Mouse (Mus musculus) limb, embryonic 15.5 days (tissue): ENCODE data around the gene Ifngr1. TPM values are rescaled to one million over a fixed set of nuclear protein-coding genes. Genes with fewer than 3 reads are reported as not detected.
"Not testable (repeated sequence)": the region's sequence is repeated elsewhere in the genome, so short reads cannot be mapped to it uniquely, and the experiment has no call there.

Experiments used
- ATAC-seq: fragments of 200-750 bp; cut with Nextera tagmentation; 2 replicates; pipeline ENCODE4 v1.8.0; 2017; ENCODE audit warnings: low read depth, moderate TSS enrichment; ENCODE audit not compliant: insufficient number of reproducible peaks, low FRiP score, low TSS enrichment
- H3K27ac ChIP-seq: fragments of 300-500 bp; sonication (generic); 2 replicates; pipeline ENCODE4 v1.5.1; 2015; ENCODE audit warnings: moderate library complexity, mild to moderate bottlenecking, inconsistent platforms
- H3K27me3 ChIP-seq: fragments of 300-500 bp; sonication (generic); 2 replicates; pipeline ENCODE4 v1.6.1; 2015; ENCODE audit warnings: inconsistent platforms
- H3K36me3 ChIP-seq: fragments of 300-500 bp; sonication (generic); 2 replicates; pipeline ENCODE4 v1.6.1; 2015; ENCODE audit warnings: inconsistent platforms
- H3K4me1 ChIP-seq: fragments of 300-500 bp; sonication (generic); 2 replicates; pipeline ENCODE4 v1.6.1; 2015; ENCODE audit warnings: inconsistent platforms
- H3K4me2 ChIP-seq: fragments of 300-500 bp; sonication (generic); 2 replicates; pipeline ENCODE4 v1.6.1; 2015; ENCODE audit warnings: mild to moderate bottlenecking, inconsistent platforms
- H3K4me3 ChIP-seq: fragments of 300-500 bp; sonication (generic); 2 replicates; pipeline ENCODE4 v1.5.1; 2015; ENCODE audit warnings: mild to moderate bottlenecking, inconsistent platforms
- H3K9ac ChIP-seq: fragments of 300-500 bp; sonication (generic); 2 replicates; pipeline ENCODE4 v1.6.1; 2015; ENCODE audit warnings: inconsistent platforms
- H3K9me3 ChIP-seq: fragments of 300-500 bp; sonication (generic); 2 replicates; pipeline ENCODE4 v1.6.1; 2016; ENCODE audit warnings: inconsistent platforms
- WGBS: fragments of 180-500 bp; shearing (Covaris S2); methylation state at CpG from one replicate; pipeline ENCODE4 v1.1.7; 2015; 5-methylcytosine and 5-hydroxymethylcytosine counted together
- polyA plus RNA-seq: library from polyadenylated mRNA; unstranded; fragments of >200 nt; fragmentation: Nextera tagmentation; extraction: Ambion mirVana; gene quantifications from 2 replicates; pipeline ENCODE4 v1.2.1, GENCODE M21; 2015

Ifngr1 gene
- polyA plus RNA-seq, 1 experiment from 2014 or later = 54.3 TPM

GRCm38 (mm10) chr10:19591286-19591640 lies 486 bp upstream of the Ifngr1 start:
- H3K36me3 ChIP-seq = no peaks in the 10 kb centered on the region
- H3K4me1 ChIP-seq = peaks cover 25% of the 10 kb centered on the region
- H3K4me2 ChIP-seq = peak overlapping the region; percentile 65
- H3K4me3 ChIP-seq = peak overlapping the region; percentile 58
- H3K9ac ChIP-seq = no peak overlapping the region
- peak overlapping the region; percentile 87 for H3K27ac ChIP-seq
- H3K9me3 ChIP-seq = no peaks in the 10 kb centered on the region
- WGBS = 28% methylated on average over 6 of the region's 6 CpGs
- H3K27me3 ChIP-seq = no peaks in the 10 kb centered on the region
- ATAC-seq = no peak

DNA sequence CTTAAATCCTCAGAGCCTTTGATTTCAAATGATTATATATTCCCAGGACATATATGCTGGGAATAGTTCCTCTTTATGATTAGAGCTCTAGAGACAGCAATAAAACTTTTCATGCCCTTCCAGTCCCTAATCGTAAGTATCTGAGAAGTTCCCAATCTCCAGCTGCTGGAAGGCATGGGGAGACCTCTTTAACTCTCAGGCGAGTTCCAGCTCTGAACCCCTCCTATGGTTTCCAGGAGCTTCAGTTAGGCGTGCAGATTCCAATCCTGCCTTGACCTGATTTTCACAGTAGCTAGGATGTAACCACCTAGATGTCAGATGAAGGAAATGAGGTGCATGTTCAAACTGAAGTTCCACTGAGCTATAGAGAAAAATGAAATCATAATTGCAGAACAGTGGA lies 807 bp downstream of the Ifngr1 start:
- peaks cover 25% of the 10 kb centered on the region for H3K4me1 ChIP-seq
- 2% methylated on average over 3 of the region's 3 CpGs for WGBS
- H3K36me3 ChIP-seq = no peaks in the 10 kb centered on the region
- ATAC-seq = no peak
- peak overlapping the region; percentile 58 for H3K4me3 ChIP-seq
- peak overlapping the region; percentile 87 for H3K27ac ChIP-seq
- H3K9ac ChIP-seq = peak overlapping the region; percentile 69
- no peaks in the 10 kb centered on the region for H3K27me3 ChIP-seq
- peak overlapping the region; percentile 65 for H3K4me2 ChIP-seq
- H3K9me3 ChIP-seq = no peaks in the 10 kb centered on the region

GRCm38 (mm10) chr10:19593296-19593695 lies 1.5 kb downstream of the Ifngr1 start:
- no peaks in the 10 kb centered on the region for H3K9me3 ChIP-seq
- no peak overlapping the region for H3K4me3 ChIP-seq
- no peaks in the 10 kb centered on the region for H3K27me3 ChIP-seq
- 88% methylated on average over 3 of the region's 3 CpGs for WGBS
- no peak for ATAC-seq
- peaks cover 25% of the 10 kb centered on the region for H3K4me1 ChIP-seq
- no peak overlapping the region for H3K9ac ChIP-seq
- no peak overlapping the region for H3K27ac ChIP-seq
- 0 out of 2 replicates have a peak overlapping the region, but pooled peaks have one; percentile 2 for H3K4me2 ChIP-seq
- peaks cover 6% of the 10 kb centered on the region; the same call in 1 of the 2 replicates for H3K36me3 ChIP-seq

- H3K4me1 ChIP-seq = peaks cover 25% of the 10 kb centered on the region
- no peak for ATAC-seq
- 71% methylated on average over 3 of the region's 3 CpGs for WGBS
Observed at GRCm38 (mm10) chr10:19594201-19594905, 2.6 kb downstream of the Ifngr1 start.

GRCm38 (mm10) chr10:19596866-19597265 lies 5.1 kb downstream of the Ifngr1 start:
- Histone ChIP-seq H3K4me3 (no peak overlapping the region), H3K9me3 (no peaks in the 10 kb centered on the region), H3K9ac (no peak overlapping the region), H3K4me2 (no peak overlapping the region), H3K27ac (no peak overlapping the region), H3K36me3 (peaks cover 26% of the 10 kb centered on the region), H3K27me3 (no peaks in the 10 kb centered on the region), H3K4me1 (peaks cover 17% of the 10 kb centered on the region)
- ATAC-seq = no peak
- WGBS = 78% methylated on average over 4 of the region's 4 CpGs

More at GRCm38 (mm10) chr10:19594201-19594905, 2.6 kb downstream of the Ifngr1 start:
- H3K9me3 ChIP-seq = no peaks in the 10 kb centered on the region
- no peak overlapping the region for H3K27ac ChIP-seq
- H3K4me3 ChIP-seq = no peak overlapping the region
- peaks cover 13% of the 10 kb centered on the region; the same call in 1 of the 2 replicates for H3K36me3 ChIP-seq
- H3K9ac ChIP-seq = no peak overlapping the region
- H3K27me3 ChIP-seq = no peaks in the 10 kb centered on the region
- H3K4me2 ChIP-seq = no peak overlapping the region

- Histone ChIP-seq H3K36me3 (peaks cover 36% of the 10 kb centered on the region), H3K27me3 (no peaks in the 10 kb centered on the region), H3K9ac (no peak overlapping the region), H3K4me2 (no peak overlapping the region), H3K9me3 (no peaks in the 10 kb centered on the region), H3K27ac (no peak overlapping the region), H3K4me3 (no peak overlapping the region), H3K4me1 (peaks cover 11% of the 10 kb centered on the region)
- 59% methylated on average over 11 of the region's 11 CpGs for WGBS
- ATAC-seq = no peak
Observed at GRCm38 (mm10) chr10:19598091-19598490, 6.3 kb downstream of the Ifngr1 start.

- no peak overlapping the region for H3K4me2 ChIP-seq
- no peak overlapping the region for H3K9ac ChIP-seq
- no peak overlapping the region for H3K27ac ChIP-seq
- no peaks in the 10 kb centered on the region for H3K9me3 ChIP-seq
- 75% methylated on average over 6 of the region's 6 CpGs for WGBS
- peaks cover 48% of the 10 kb centered on the region for H3K36me3 ChIP-seq
- no peak overlapping the region for H3K4me3 ChIP-seq
- ATAC-seq = no peak
- peaks cover 2% of the 10 kb centered on the region; the same call in 1 of the 2 replicates for H3K4me1 ChIP-seq
- H3K27me3 ChIP-seq = no peaks in the 10 kb centered on the region
Observed at GRCm38 (mm10) chr10:19599331-19600092, 7.8 kb downstream of the Ifngr1 start.

- Histone ChIP-seq H3K27me3 (no peaks in the 10 kb centered on the region), H3K9me3 (no peaks in the 10 kb centered on the region), H3K36me3 (peaks cover 54% of the 10 kb centered on the region), H3K4me2 (no peak overlapping the region), H3K4me3 (no peak overlapping the region), H3K4me1 (no peaks in the 10 kb centered on the region), H3K27ac (no peak overlapping the region), H3K9ac (no peak overlapping the region)
- ATAC-seq = no peak
- WGBS = 78% methylated on average over 3 of the region's 3 CpGs
Observed at GRCm38 (mm10) chr10:19600093-19600420, 8.3 kb downstream of the Ifngr1 start.

DNA sequence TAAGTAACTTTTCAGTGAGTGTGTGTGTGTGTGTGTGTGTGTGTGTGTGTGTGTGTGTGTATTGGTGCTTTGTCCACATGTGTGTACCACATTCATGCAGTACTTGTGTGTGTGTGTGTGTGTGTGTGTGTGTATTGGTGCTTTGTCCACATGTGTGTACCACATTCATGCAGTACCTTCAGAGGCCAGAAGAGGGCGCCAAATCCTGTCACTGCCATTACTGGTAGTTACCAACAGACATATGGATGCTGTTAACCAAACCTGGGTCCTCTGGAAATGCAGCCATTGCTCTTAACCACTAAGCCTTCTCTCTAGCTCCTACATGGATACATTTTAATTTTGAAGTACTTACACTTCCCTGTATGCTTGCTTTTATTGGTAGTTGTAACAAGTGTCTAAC lies 9.8 kb downstream of the Ifngr1 start:
- H3K9me3 ChIP-seq, H3K4me1 ChIP-seq, H3K27me3 ChIP-seq, H3K9ac ChIP-seq, ATAC-seq, H3K4me3 ChIP-seq, H3K27ac ChIP-seq, H3K4me2 ChIP-seq: not testable (repeated sequence)
- 35% methylated on average over 1 of the region's 1 CpGs for WGBS
- peaks cover 68% of the 10 kb centered on the region for H3K36me3 ChIP-seq

DNA sequence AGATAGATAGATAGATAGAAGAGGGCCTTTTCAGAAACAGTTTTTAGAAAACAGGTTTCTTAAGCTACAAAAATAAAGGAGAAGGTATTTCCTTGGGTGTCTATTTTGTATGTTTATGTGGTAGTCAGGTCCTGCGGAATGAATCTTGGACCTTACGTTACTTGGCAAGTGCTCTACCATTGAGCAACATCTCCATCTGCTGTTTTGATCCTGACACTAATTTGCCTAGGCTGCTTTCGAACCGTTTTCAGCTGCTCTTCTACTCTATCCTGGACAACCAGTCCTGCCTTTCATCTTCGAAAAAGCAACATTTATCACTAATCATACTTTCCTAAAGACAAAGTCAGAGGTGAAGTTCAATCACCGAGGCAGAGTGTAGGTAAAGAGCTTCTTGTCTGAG lies 11.5 kb downstream of the Ifngr1 start:
- 86% methylated on average over 6 of the region's 6 CpGs for WGBS
- H3K9me3 ChIP-seq = no peaks in the 10 kb centered on the region
- H3K27me3 ChIP-seq = no peaks in the 10 kb centered on the region
- H3K36me3 ChIP-seq = peaks cover 79% of the 10 kb centered on the region
- no peak overlapping the region for H3K4me2 ChIP-seq
- no peaks in the 10 kb centered on the region for H3K4me1 ChIP-seq
- H3K4me3 ChIP-seq = no peak overlapping the region
- no peak overlapping the region for H3K27ac ChIP-seq
- H3K9ac ChIP-seq = no peak overlapping the region
- ATAC-seq = no peak

DNA sequence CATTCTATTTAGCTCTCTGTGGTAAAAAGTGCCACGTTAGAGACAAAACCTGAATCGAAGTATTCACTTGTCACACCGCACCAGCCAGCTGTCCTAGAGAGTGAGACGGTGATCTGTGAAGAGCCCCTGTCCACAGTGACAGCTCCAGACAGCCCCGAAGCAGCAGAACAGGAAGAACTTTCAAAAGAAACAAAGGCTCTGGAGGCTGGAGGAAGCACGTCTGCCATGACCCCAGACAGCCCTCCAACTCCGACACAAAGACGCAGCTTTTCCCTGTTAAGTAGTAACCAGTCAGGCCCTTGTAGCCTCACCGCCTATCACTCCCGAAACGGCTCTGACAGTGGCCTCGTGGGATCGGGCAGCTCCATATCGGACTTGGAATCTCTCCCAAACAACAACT lies 17.4 kb downstream of the Ifngr1 start:
- Histone ChIP-seq H3K4me2 (no peak overlapping the region), H3K27ac (no peak overlapping the region), H3K4me1 (peaks cover 11% of the 10 kb centered on the region), H3K9me3 (no peaks in the 10 kb centered on the region), H3K36me3 (peaks cover 53% of the 10 kb centered on the region), H3K4me3 (no peak overlapping the region), H3K27me3 (no peaks in the 10 kb centered on the region), H3K9ac (no peak overlapping the region)
- WGBS = 83% methylated on average over 14 of the region's 14 CpGs
- ATAC-seq = no peak

GRCm38 (mm10) chr10:19611616-19612015 lies 19.9 kb downstream of the Ifngr1 start:
- H3K27me3 ChIP-seq = no peaks in the 10 kb centered on the region
- H3K9ac ChIP-seq = no peak overlapping the region
- no peak overlapping the region for H3K4me2 ChIP-seq
- H3K4me1 ChIP-seq = peaks cover 11% of the 10 kb centered on the region
- ATAC-seq = no peak
- H3K27ac ChIP-seq = no peak overlapping the region
- H3K36me3 ChIP-seq = peaks cover 28% of the 10 kb centered on the region
- 52% methylated on average over 2 of the region's 2 CpGs for WGBS
- no peak overlapping the region for H3K4me3 ChIP-seq
- no peaks in the 10 kb centered on the region for H3K9me3 ChIP-seq
